Mouse (Mus musculus): ENCODE results near the gene Ldlr. TPM values are rescaled to one million over a fixed set of nuclear protein-coding genes. Genes with fewer than 3 reads are reported as not detected.
A peak's percentile ranks its signal among the peaks of the same experiment; 100 is the strongest.

Gene Ldlr
- polyA plus RNA-seq, 2 experiments: 18.4 to 36.9 TPM

GRCm38 (mm10) chr9:21688554-21688953 lies 34.7 kb upstream of the Ldlr start:
- TF ChIP-seq POLR2A (IDR thresholded peaks at IDR 0.05; ENCODE audit: borderline replicate concordance, extremely low read depth, insufficient read depth, insufficient read length): no peak
- 93% methylated on average over 7 of the region's 7 CpGs for WGBS
- no peak overlapping the region for H3K27ac ChIP-seq (replicated peaks; ENCODE audit: low read depth, low read length)
- no peak overlapping the region for H3K9ac ChIP-seq (ENCODE audit: low read depth, low read length, severe bottlenecking)
- H3K4me1 ChIP-seq (ENCODE audit: control insufficient read depth, insufficient read depth, low read length): no peaks in the 10 kb centered on the region
- H3K36me3 ChIP-seq (ENCODE audit: control insufficient read depth, insufficient read depth, low read length): peaks cover 92% of the 10 kb centered on the region
- no peak for ATAC-seq (ENCODE audit: low FRiP score, low read depth)
- H3K9me3 ChIP-seq (ENCODE audit: control insufficient read depth, low read length): no peaks in the 10 kb centered on the region
- DNase-seq (ENCODE audit: low spot score): no peak
- H3K4me3 ChIP-seq (replicated peaks; ENCODE audit: low read length): no peak overlapping the region
- H3K4me2 ChIP-seq (replicated peaks; ENCODE audit: low read depth, low read length, severe bottlenecking): no peak overlapping the region
- H3K27me3 ChIP-seq (ENCODE audit: control insufficient read depth, insufficient read depth, low read length): no peaks in the 10 kb centered on the region

DNA sequence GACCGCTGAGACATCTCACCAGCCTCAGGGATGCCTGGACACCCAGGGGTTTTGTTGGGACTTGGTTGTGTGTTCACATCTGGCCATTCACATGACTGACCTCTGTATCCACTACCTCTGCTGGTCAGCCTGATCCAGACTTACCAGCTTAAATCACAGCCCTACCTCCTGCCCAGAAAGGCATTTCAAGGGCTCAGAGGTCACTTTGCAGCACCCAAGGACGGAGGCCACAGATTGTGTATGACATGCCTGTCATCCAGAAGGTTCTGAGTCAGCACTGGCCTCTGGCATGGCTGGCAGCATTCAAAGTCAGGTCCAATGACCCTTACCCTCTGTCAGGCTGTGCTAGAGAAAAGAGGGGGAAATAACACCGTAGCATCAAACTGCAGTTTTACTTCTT lies 33.3 kb upstream of the Ldlr start:
- H3K9me3 ChIP-seq (ENCODE audit: control insufficient read depth, low read length): no peaks in the 10 kb centered on the region
- H3K36me3 ChIP-seq (ENCODE audit: control insufficient read depth, insufficient read depth, low read length): peaks cover 92% of the 10 kb centered on the region
- DNase-seq (ENCODE audit: low spot score) (no peak), ATAC-seq (ENCODE audit: low FRiP score, low read depth) (no peak)
- TF ChIP-seq POLR2A (IDR thresholded peaks at IDR 0.05; ENCODE audit: borderline replicate concordance, extremely low read depth, insufficient read depth, insufficient read length): no peak
- H3K4me1 ChIP-seq (ENCODE audit: control insufficient read depth, insufficient read depth, low read length): no peaks in the 10 kb centered on the region
- H3K9ac ChIP-seq (ENCODE audit: low read depth, low read length, severe bottlenecking): no peak overlapping the region
- H3K27me3 ChIP-seq (ENCODE audit: control insufficient read depth, insufficient read depth, low read length): no peaks in the 10 kb centered on the region
- H3K27ac ChIP-seq (replicated peaks; ENCODE audit: low read depth, low read length): no peak overlapping the region
- WGBS: 83% methylated on average over 3 of the region's 3 CpGs
- H3K4me3 ChIP-seq (replicated peaks; ENCODE audit: low read length): no peak overlapping the region
- no peak overlapping the region for H3K4me2 ChIP-seq (replicated peaks; ENCODE audit: low read depth, low read length, severe bottlenecking)

- DNase-seq (ENCODE audit: low spot score): peak; percentile 33
- H3K9me3 ChIP-seq (ENCODE audit: control insufficient read depth, low read length): no peaks in the 10 kb centered on the region
- no peak overlapping the region for H3K4me2 ChIP-seq (replicated peaks; ENCODE audit: low read depth, low read length, severe bottlenecking)
- WGBS: 65% methylated on average over 2 of the region's 2 CpGs
- H3K27ac ChIP-seq (replicated peaks; ENCODE audit: low read depth, low read length): no peak overlapping the region
- H3K36me3 ChIP-seq (ENCODE audit: control insufficient read depth, insufficient read depth, low read length): peaks cover 91% of the 10 kb centered on the region
- H3K4me3 ChIP-seq (replicated peaks; ENCODE audit: low read length): no peak overlapping the region
- no peak for TF ChIP-seq POLR2A (IDR thresholded peaks at IDR 0.05; ENCODE audit: borderline replicate concordance, extremely low read depth, insufficient read depth, insufficient read length)
- 0 out of 2 replicates have a peak, but pooled peaks have one; percentile 23 for ATAC-seq (ENCODE audit: low FRiP score, low read depth)
- no peaks in the 10 kb centered on the region for H3K4me1 ChIP-seq (ENCODE audit: control insufficient read depth, insufficient read depth, low read length)
- no peaks in the 10 kb centered on the region for H3K27me3 ChIP-seq (ENCODE audit: control insufficient read depth, insufficient read depth, low read length)
- no peak overlapping the region for H3K9ac ChIP-seq (ENCODE audit: low read depth, low read length, severe bottlenecking)
These were observed 31.4 kb upstream of the Ldlr start for GRCm38 (mm10) chr9:21691862-21692261.

- ATAC-seq (ENCODE audit: low FRiP score, low read depth) (no peak), DNase-seq (ENCODE audit: low spot score) (no peak)
- Histone ChIP-seq H3K4me1 (ENCODE audit: control insufficient read depth, insufficient read depth, low read length) (no peaks in the 10 kb centered on the region), H3K36me3 (ENCODE audit: control insufficient read depth, insufficient read depth, low read length) (peaks cover 91% of the 10 kb centered on the region), H3K27me3 (ENCODE audit: control insufficient read depth, insufficient read depth, low read length) (no peaks in the 10 kb centered on the region), H3K27ac (replicated peaks; ENCODE audit: low read depth, low read length) (no peak overlapping the region), H3K4me3 (replicated peaks; ENCODE audit: low read length) (no peak overlapping the region), H3K9me3 (ENCODE audit: control insufficient read depth, low read length) (no peaks in the 10 kb centered on the region), H3K4me2 (replicated peaks; ENCODE audit: low read depth, low read length, severe bottlenecking) (no peak overlapping the region), H3K9ac (ENCODE audit: low read depth, low read length, severe bottlenecking) (no peak overlapping the region)
- WGBS: 94% methylated on average over 4 of the region's 4 CpGs
- no peak for TF ChIP-seq POLR2A (IDR thresholded peaks at IDR 0.05; ENCODE audit: borderline replicate concordance, extremely low read depth, insufficient read depth, insufficient read length)
These were observed 30.8 kb upstream of the Ldlr start for GRCm38 (mm10) chr9:21692491-21692890.

GRCm38 (mm10) chr9:21694071-21694470 lies 29.2 kb upstream of the Ldlr start:
- H3K9ac ChIP-seq (ENCODE audit: low read depth, low read length, severe bottlenecking): no peak overlapping the region
- no peak overlapping the region for H3K27ac ChIP-seq (replicated peaks; ENCODE audit: low read depth, low read length)
- TF ChIP-seq POLR2A (IDR thresholded peaks at IDR 0.05; ENCODE audit: borderline replicate concordance, extremely low read depth, insufficient read depth, insufficient read length): no peak
- H3K4me2 ChIP-seq (replicated peaks; ENCODE audit: low read depth, low read length, severe bottlenecking): no peak overlapping the region
- H3K4me3 ChIP-seq (replicated peaks; ENCODE audit: low read length): no peak overlapping the region
- H3K36me3 ChIP-seq (ENCODE audit: control insufficient read depth, insufficient read depth, low read length): peaks cover 81% of the 10 kb centered on the region
- no peak for ATAC-seq (ENCODE audit: low FRiP score, low read depth)
- no peaks in the 10 kb centered on the region for H3K4me1 ChIP-seq (ENCODE audit: control insufficient read depth, insufficient read depth, low read length)
- H3K9me3 ChIP-seq (ENCODE audit: control insufficient read depth, low read length): no peaks in the 10 kb centered on the region
- H3K27me3 ChIP-seq (ENCODE audit: control insufficient read depth, insufficient read depth, low read length): no peaks in the 10 kb centered on the region
- no peak for DNase-seq (ENCODE audit: low spot score)

GRCm38 (mm10) chr9:21695229-21695792 lies 28.0 kb upstream of the Ldlr start:
- Histone ChIP-seq H3K36me3 (ENCODE audit: control insufficient read depth, insufficient read depth, low read length) (peaks cover 84% of the 10 kb centered on the region), H3K9me3 (ENCODE audit: control insufficient read depth, low read length) (no peaks in the 10 kb centered on the region), H3K4me3 (replicated peaks; ENCODE audit: low read length) (no peak overlapping the region), H3K4me1 (ENCODE audit: control insufficient read depth, insufficient read depth, low read length) (no peaks in the 10 kb centered on the region), H3K27ac (replicated peaks; ENCODE audit: low read depth, low read length) (no peak overlapping the region), H3K9ac (ENCODE audit: low read depth, low read length, severe bottlenecking) (no peak overlapping the region), H3K27me3 (ENCODE audit: control insufficient read depth, insufficient read depth, low read length) (no peaks in the 10 kb centered on the region), H3K4me2 (replicated peaks; ENCODE audit: low read depth, low read length, severe bottlenecking) (no peak overlapping the region)
- no peak for ATAC-seq (ENCODE audit: low FRiP score, low read depth)
- no peak for TF ChIP-seq POLR2A (IDR thresholded peaks at IDR 0.05; ENCODE audit: borderline replicate concordance, extremely low read depth, insufficient read depth, insufficient read length)
- no peak for DNase-seq (ENCODE audit: low spot score)
- 90% methylated on average over 5 of the region's 5 CpGs for WGBS

Measured in limb, embryonic 14.5 days (tissue).